In the genomic region with DNA sequence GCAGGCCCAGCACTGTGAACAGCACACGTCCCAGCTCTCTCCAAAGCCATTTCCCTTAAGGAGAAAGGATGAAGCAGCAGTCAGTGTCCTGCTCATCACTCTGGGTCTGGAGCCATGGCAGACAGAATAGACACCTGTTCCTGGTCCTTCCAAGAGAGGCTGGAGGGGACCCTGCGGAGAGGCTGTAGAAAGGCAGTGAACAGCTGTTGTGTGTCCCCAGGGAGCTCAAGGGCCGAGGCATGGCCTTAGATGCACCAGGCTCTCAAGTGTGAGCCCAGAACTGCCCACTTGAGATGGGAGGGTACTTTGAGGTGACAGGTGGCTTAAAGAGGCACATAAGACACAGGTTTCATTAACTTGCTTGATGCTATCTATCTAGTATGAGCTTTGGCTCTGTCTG, we compare ENCODE assay signal across 25 mouse cellular contexts. TPM values are rescaled to one million over a fixed set of nuclear protein-coding genes. Genes with fewer than 3 reads are reported as not detected.
DNase-seq lines count a peak whose midpoint lies in the region; ATAC-seq and TF ChIP-seq lines count a peak whose summit lies in the region.
"Had no signal": no experiment of that assay in that cellular context is flagged by ENCODE, and none has a peak within 500 bp of the region (broad histone marks: within the 10 kb centered on the region; RNA-seq: fewer than 3 reads in every experiment).

No protein-coding gene starts in this region.

- no peaks in the 10 kb centered on the region for H3K9me3 ChIP-seq in embryonic facial prominence, embryonic 14.5 days (ENCODE audit: control insufficient read depth, low read length)
- no peaks in the 10 kb centered on the region for H3K9me3 ChIP-seq in embryonic facial prominence, embryonic 10.5 days
- no peaks in the 10 kb centered on the region for H3K9me3 ChIP-seq in heart, postnatal 0 days (replicated peaks; ENCODE audit: control insufficient read depth, low read length)
- no peaks in the 10 kb centered on the region for H3K9me3 ChIP-seq in ES-Bruce4 (replicated peaks; ENCODE audit: control insufficient read depth, insufficient read depth, low read length, poor library complexity, severe bottlenecking)
- H3K9me3 ChIP-seq: forebrain, embryonic 13.5 days; hindbrain, embryonic 12.5 days; limb, embryonic 13.5 days; neural tube, embryonic 12.5 days; stomach, embryonic 15.5 days had no signal

- peaks cover 13% of the 10 kb centered on the region for H3K4me1 ChIP-seq in embryonic facial prominence, embryonic 14.5 days (ENCODE audit: control insufficient read depth, insufficient read depth, low read length)
- peaks cover 32% of the 10 kb centered on the region for H3K4me1 ChIP-seq in embryonic facial prominence, embryonic 10.5 days
- peaks cover 39% of the 10 kb centered on the region for H3K4me1 ChIP-seq in heart, postnatal 0 days (ENCODE audit: control insufficient read depth, insufficient read depth)
- H3K4me1 ChIP-seq in ES-Bruce4 (ENCODE audit: control insufficient read depth, insufficient read depth, low read length), result peaks cover 13% of the 10 kb centered on the region

- TF ChIP-seq POLR2A in ES-Bruce4 (IDR thresholded peaks at IDR 0.05; ENCODE audit: insufficient read depth, low read length), result no peak

- H3K27me3 ChIP-seq in embryonic facial prominence, embryonic 14.5 days (replicated peaks; ENCODE audit: control insufficient read depth, insufficient read depth, low read length), result no peaks in the 10 kb centered on the region
- no peaks in the 10 kb centered on the region for H3K27me3 ChIP-seq in embryonic facial prominence, embryonic 10.5 days (replicated peaks; ENCODE audit: low read depth, poor library complexity, severe bottlenecking)
- no peaks in the 10 kb centered on the region for H3K27me3 ChIP-seq in heart, postnatal 0 days (ENCODE audit: control insufficient read depth, insufficient read depth, low read length)
- H3K27me3 ChIP-seq in ES-Bruce4 (ENCODE audit: control insufficient read depth, insufficient read depth, low read length, poor library complexity, severe bottlenecking), result no peaks in the 10 kb centered on the region
- H3K27me3 ChIP-seq: forebrain, embryonic 13.5 days; hindbrain, embryonic 12.5 days; limb, embryonic 13.5 days; neural tube, embryonic 12.5 days; stomach, embryonic 15.5 days had no signal

- no peak for TF ChIP-seq CTCF in heart, postnatal 0 days (IDR thresholded peaks at IDR 0.05; ENCODE audit: low read depth)
- no peak for TF ChIP-seq CTCF in ES-Bruce4 (IDR thresholded peaks at IDR 0.05; ENCODE audit: low read depth, low read length)

- 64% methylated on average over 3 of the region's 3 CpGs for WGBS in embryonic facial prominence, embryonic 14.5 days
- WGBS in embryonic facial prominence, embryonic 10.5 days, result 65% methylated on average over 3 of the region's 3 CpGs
- WGBS in heart, postnatal 0 days, result 61% methylated on average over 3 of the region's 3 CpGs

- H3K9ac ChIP-seq in embryonic facial prominence, embryonic 14.5 days (ENCODE audit: low read depth, low read length), result no peak overlapping the region
- H3K9ac ChIP-seq in heart, postnatal 0 days (replicated peaks; ENCODE audit: low read depth, low read length), result 0 out of 2 replicates have a peak overlapping the region, but pooled peaks have one; percentile 11
- H3K9ac ChIP-seq in ES-Bruce4 (ENCODE audit: low read depth, poor library complexity, severe bottlenecking), result no peak overlapping the region
- H3K9ac ChIP-seq: forebrain, embryonic 13.5 days; hindbrain, embryonic 12.5 days; limb, embryonic 13.5 days; neural tube, embryonic 12.5 days; stomach, embryonic 15.5 days had no signal

- DNase-seq in embryonic facial prominence, embryonic 14.5 days (ENCODE audit: low spot score), result no peak
- DNase-seq in embryonic facial prominence, embryonic 10.5 days (ENCODE audit: low spot score), result no peak
- DNase-seq in heart, postnatal 0 days (ENCODE audit: low spot score), result no peak
- DNase-seq in heart, postnatal 25 days (ENCODE audit: low spot score), result no peak
- DNase-seq in skeletal muscle tissue, adult 2 months (ENCODE audit: low read depth, low spot score), result peak; percentile 85
- no peak for DNase-seq in adipocyte (ENCODE audit: low spot score)
- DNase-seq: adrenal gland, postnatal 25 days; cerebellum, adult 18-20 months; heart, postnatal 36 days; kidney, adult 9 months; kidney, postnatal 14 days; layer of hippocampus, adult 9-11 months; lung, postnatal 36 days had no signal

- ATAC-seq in embryonic facial prominence, embryonic 14.5 days (ENCODE audit: low read depth), result 0 out of 2 replicates have a peak, but pooled peaks have one; percentile 24
- ATAC-seq in heart, postnatal 0 days (ENCODE audit: insufficient read depth, low read depth), result no peak
- ATAC-seq: forebrain, embryonic 13.5 days; hindbrain, postnatal 0 days; intestine, embryonic 16.5 days; midbrain, embryonic 16.5 days had no signal

- intact Hi-C loops in heart, postnatal 25 days (cut with DNase I), result no loop called here

- no peak overlapping the region for H3K4me3 ChIP-seq in embryonic facial prominence, embryonic 14.5 days (ENCODE audit: low read depth, low read length)
- no peak overlapping the region for H3K4me3 ChIP-seq in embryonic facial prominence, embryonic 10.5 days
- no peak overlapping the region for H3K4me3 ChIP-seq in heart, postnatal 0 days (ENCODE audit: low read depth, low read length)
- H3K4me3 ChIP-seq in ES-Bruce4 (ENCODE audit: low read depth, low read length), result no peak overlapping the region
- H3K4me3 ChIP-seq: forebrain, embryonic 13.5 days; hindbrain, embryonic 12.5 days; limb, embryonic 13.5 days; neural tube, embryonic 12.5 days; stomach, embryonic 15.5 days had no signal

- no peak for TF ChIP-seq EP300 in heart, postnatal 0 days (IDR thresholded peaks at IDR 0.05; ENCODE audit: low read depth)
- TF ChIP-seq EP300 in ES-Bruce4 (IDR thresholded peaks at IDR 0.05; ENCODE audit: insufficient read depth, low read depth, low read length), result no peak

- H3K4me2 ChIP-seq in embryonic facial prominence, embryonic 14.5 days (ENCODE audit: low read depth, low read length), result no peak overlapping the region
- H3K4me2 ChIP-seq in heart, postnatal 0 days (ENCODE audit: low read depth, low read length), result no peak overlapping the region
- H3K4me2 ChIP-seq: forebrain, embryonic 13.5 days; hindbrain, embryonic 12.5 days; limb, embryonic 13.5 days; liver, embryonic 11.5 days; midbrain, embryonic 11.5 days; neural tube, embryonic 12.5 days; stomach, embryonic 15.5 days had no signal

- H3K36me3 ChIP-seq in embryonic facial prominence, embryonic 14.5 days (ENCODE audit: control insufficient read depth, insufficient read depth, low read length), result 0 out of 2 replicates have a peak, but pooled peaks cover 4% of the 10 kb centered on the region
- H3K36me3 ChIP-seq in embryonic facial prominence, embryonic 10.5 days (replicated peaks), result peaks cover 42% of the 10 kb centered on the region
- H3K36me3 ChIP-seq in heart, postnatal 0 days (replicated peaks; ENCODE audit: control insufficient read depth, insufficient read depth, low read length), result no peaks in the 10 kb centered on the region
- peaks cover 10% of the 10 kb centered on the region; the same call in 1 of the 2 replicates for H3K36me3 ChIP-seq in ES-Bruce4 (ENCODE audit: control insufficient read depth, insufficient read depth, low read length, poor library complexity, severe bottlenecking)
- H3K36me3 ChIP-seq: neural tube, embryonic 12.5 days; stomach, embryonic 15.5 days had no signal

- H3K27ac ChIP-seq in embryonic facial prominence, embryonic 14.5 days (replicated peaks; ENCODE audit: low read depth, low read length), result no peak overlapping the region
- H3K27ac ChIP-seq in embryonic facial prominence, embryonic 10.5 days (replicated peaks), result no peak overlapping the region
- no peak overlapping the region for H3K27ac ChIP-seq in heart, postnatal 0 days (ENCODE audit: low read depth)
- 0 out of 2 replicates have a peak overlapping the region, but pooled peaks have one; percentile 8 for H3K27ac ChIP-seq in ES-Bruce4 (ENCODE audit: insufficient read depth, low read length)
- H3K27ac ChIP-seq: forebrain, embryonic 13.5 days; hindbrain, embryonic 12.5 days; hindbrain, postnatal 0 days; limb, embryonic 13.5 days; neural tube, embryonic 12.5 days; stomach, embryonic 15.5 days had no signal

RNA-seq across cellular contexts. Expression of gene Fgfr2, which starts 20.6 kb away (rescaled TPM):
- polyA plus RNA-seq in embryonic facial prominence, embryonic 14.5 days (2014; fragmentation: Nextera tagmentation; extraction: Ambion mirVana), result 106 and 119 TPM in 2 replicates
- 74.3 and 77.5 TPM in 2 replicates for polyA plus RNA-seq in embryonic facial prominence, embryonic 10.5 days (2016; fragmentation: Nextera tagmentation; extraction: Ambion mirVana)
- 10.0 and 11.5 TPM in 2 replicates for total RNA-seq in heart, postnatal 0 days (2014; rRNA removed; ENCODE audit: low replicate concordance)
- polyA plus RNA-seq in heart, postnatal 0 days (2015; fragmentation: Nextera tagmentation; extraction: Ambion mirVana), result 3.8 TPM in 2 replicates
- 1 to 10 TPM; 1.7 to 1.8 TPM for total RNA-seq in heart, postnatal 25 days (2021)
- polyA plus RNA-seq in ES-Bruce4 (2011; ENCODE audit: insufficient read depth, insufficient read length, low read depth, missing spikeins), result 31.6 and 34.8 TPM in 2 replicates
- total RNA-seq: common myeloid progenitor, adult 5-6 weeks had no signal

RNA-seq across cellular contexts. Expression of gene Ctbp2, which starts 21.6 kb away (rescaled TPM):
- polyA plus RNA-seq in embryonic facial prominence, embryonic 14.5 days (2014; fragmentation: Nextera tagmentation; extraction: Ambion mirVana), result 63.0 and 69.5 TPM in 2 replicates
- 117 and 121 TPM in 2 replicates for polyA plus RNA-seq in embryonic facial prominence, embryonic 10.5 days (2016; fragmentation: Nextera tagmentation; extraction: Ambion mirVana)
- total RNA-seq in heart, postnatal 0 days (2014; rRNA removed; ENCODE audit: low replicate concordance), result 66.6 and 71.3 TPM in 2 replicates
- 27.0 and 27.9 TPM in 2 replicates for polyA plus RNA-seq in heart, postnatal 0 days (2015; fragmentation: Nextera tagmentation; extraction: Ambion mirVana)
- total RNA-seq in heart, postnatal 25 days (2021), result 10 to 100 TPM; 24.8 to 36.1 TPM
- 218 and 252 TPM in 2 replicates for polyA plus RNA-seq in ES-Bruce4 (2011; ENCODE audit: insufficient read depth, insufficient read length, low read depth, missing spikeins)
